Mouse (Mus musculus) mouse embryonic stem cell (cell line): ENCODE data around the gene Hnrnpl.

Source experiments
- in situ Hi-C, 2 experiments: fragments of 300-500 bp; cut with MboI; formaldehyde crosslinking; loops; 1 replicate in 1 of 2; 3 replicates in 1 of 2; pipeline ENCODE4 v1.14.3; 2019 to 2020; ENCODE audit warnings: low sequenced_read_pairs in 2 of 2, low pct_unique_long_range_greater_than_20kb in 1 of 2, mixed read lengths in 1 of 2; ENCODE audit not compliant: unreplicated experiment in 1 of 2

The Hnrnpl gene

DNA sequence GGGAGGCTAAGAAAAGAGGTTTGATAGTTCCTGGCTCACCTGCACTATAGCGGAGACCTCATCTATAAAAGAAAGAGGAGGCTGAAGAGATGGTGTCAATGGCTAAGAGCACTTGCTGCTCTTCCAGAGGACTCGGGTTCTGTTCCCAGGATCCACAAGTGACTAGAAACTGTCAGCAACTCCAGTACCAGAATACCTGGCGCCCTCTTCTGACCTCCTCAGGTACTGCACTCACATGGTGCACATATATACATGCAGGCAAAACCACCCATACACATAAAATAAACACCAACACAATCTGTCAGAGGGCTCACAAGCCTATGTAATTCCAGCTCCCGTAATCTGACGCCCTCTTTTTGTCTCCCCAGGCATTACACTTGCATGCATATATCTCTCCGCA lies 52.6 kb downstream of the Hnrnpl start:
- in situ Hi-C loops = no loop called here

DNA sequence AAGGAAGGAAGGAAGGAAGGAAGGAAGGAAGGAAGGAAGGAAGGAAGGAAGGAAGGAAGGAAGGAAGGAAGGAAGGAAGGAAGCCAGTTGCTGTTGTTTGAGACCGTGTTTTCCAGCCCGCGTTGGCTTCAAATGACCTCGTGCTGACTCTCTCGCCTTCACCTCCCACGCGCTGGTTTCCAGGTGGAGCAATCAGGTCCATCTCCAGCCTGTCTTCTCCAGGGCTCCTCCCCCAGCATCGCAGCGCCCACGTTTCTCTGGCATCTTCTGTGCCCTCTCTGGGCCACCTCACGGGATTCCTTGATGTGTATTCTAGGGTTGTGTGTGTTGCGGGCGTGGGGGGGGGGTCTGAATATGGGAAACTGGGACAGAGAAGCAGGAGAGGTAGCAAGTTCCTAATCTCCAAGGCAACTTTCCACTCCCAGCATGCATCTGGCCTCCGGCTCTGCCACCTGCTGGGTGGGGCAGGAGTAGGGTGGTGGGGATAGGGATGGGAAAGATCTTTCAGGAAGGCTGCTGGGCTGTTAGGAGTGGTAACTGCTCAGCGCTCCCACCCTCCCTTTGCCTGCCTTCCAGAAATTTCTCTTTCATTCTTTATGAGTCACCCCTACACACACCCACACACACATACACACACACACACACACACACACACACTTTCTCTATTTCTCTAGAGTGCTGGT lies 54.6 kb downstream of the Hnrnpl start:
- in situ Hi-C loops = no loop called here

DNA sequence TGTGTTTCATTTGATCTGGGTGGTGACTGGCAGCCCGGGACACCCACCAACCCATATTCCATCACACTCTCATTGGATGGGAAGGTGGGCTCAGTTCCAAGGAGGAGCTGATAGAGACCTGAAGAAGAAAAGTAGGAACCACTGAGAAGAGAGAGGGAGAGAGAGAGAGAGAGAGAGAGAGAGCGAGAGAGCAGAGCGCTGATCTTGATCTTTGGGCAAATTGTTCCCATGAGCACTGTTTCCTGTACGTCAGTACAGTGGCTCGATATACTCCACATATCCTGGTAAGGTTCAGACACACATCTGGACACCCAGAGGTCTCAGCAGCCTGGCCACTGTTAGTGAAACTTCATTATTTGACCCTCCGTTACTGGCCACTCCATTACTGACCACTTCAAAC lies 55.2 kb downstream of the Hnrnpl start, which contains the start of gene Lgals7:
Lgals7 (plus strand) TSS at position 314 of the 400 bp plus-strand sequence.
- in situ Hi-C loops = no loop called here

DNA sequence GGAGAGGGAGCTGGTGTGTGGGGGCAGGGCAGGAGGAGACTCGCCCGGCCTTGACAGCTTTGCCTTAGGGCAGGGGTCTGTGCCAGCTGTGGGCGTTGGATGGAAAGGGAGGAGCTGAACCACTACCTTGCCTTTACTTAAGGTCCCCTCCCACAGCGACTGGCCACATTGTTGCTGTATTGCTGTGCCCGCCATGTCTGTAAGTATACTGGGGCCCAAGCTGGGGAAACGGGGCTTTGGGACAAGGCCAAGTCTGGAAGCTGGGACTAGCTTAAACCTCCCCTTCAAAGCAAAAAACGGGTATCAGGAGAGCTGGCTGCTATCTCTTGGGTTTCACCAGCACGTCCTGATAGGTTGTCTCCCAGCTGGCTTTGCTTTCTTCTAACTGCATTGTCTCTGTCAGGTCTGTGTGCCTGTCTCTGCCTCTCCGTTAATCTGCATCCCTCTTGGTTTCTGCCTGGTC lies 56.0 kb downstream of the Hnrnpl start:
- in situ Hi-C loops = no loop called here

DNA sequence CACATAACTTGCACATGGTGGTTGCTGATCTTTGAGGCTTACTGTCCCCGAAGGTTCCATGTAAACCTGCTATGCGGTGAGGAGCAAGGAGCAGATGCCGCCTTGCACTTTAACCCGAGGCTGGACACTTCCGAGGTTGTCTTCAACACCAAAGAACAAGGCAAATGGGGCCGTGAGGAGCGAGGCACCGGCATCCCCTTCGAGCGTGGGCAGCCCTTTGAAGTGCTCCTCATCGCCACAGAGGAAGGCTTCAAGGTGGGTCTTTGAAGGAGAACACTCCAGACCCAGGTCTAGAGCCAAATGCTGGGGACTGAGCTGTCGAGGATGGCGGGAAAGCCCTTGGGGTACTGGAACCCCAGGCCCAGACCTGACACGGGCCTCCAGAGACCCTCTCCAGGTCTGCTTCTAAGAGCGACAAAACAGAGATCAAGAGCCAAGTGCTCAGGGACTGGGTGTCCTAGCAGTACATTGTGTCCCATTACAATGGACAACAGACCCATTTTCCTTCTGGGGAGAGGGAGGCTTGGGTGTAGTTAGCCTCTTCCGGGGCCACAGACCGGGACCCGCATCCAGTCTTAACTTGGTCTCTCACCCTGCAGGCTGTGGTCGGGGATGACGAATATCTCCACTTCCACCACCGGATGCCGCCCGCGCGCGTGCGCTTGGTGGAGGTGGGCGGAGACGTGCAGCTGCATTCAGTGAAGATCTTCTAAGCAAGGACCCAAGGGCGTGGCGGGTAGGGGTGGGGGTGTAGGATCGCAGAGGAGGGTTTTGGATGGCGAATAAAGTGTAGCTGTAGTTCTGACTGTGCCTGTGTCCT lies 57.4 kb downstream of the Hnrnpl start:
- in situ Hi-C loops = loop anchor here in 1 of 2 experiments (5.0 kb wide), 1 partner anchor 73 kb away; no protein-coding TSS in a partner anchor

DNA sequence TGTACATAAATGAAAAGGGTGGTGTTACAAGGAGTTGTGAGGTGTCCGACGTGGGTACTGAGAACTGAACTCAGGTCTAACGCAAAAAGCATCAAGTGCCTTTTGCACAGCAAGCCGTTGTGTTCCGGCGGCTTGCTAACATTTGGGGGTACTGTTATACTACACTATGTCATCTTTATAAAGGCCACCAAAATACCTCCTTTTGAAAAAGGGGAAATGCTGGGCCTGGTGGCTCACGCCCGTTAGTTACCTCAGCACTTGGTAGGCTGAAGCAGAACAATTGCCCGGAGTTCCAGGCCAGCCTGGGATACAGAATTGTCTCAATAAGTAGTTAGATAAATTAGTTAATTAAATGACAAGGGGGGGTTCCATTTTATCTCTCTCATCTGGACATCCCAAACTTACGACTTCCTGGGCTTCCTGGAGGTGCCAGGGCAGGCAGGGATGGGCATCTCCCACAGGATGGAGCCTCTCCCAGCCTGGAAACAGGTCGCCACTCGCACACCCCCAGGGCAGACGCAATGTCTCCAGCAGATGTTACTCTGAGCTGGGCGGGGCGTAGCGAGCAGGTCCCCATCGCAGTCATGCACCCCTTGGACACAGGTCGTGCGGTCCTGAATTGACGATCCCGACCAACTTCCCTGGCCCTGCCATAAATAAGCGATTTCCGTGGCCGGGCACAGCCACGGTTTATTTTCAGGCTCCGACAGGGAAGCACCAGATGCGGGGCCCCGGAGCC lies 58.6 kb downstream of the Hnrnpl start:
- in situ Hi-C loops = loop anchor here in 1 of 2 experiments (5.0 kb wide), 1 partner anchor 75 kb away; no protein-coding TSS in a partner anchor

DNA sequence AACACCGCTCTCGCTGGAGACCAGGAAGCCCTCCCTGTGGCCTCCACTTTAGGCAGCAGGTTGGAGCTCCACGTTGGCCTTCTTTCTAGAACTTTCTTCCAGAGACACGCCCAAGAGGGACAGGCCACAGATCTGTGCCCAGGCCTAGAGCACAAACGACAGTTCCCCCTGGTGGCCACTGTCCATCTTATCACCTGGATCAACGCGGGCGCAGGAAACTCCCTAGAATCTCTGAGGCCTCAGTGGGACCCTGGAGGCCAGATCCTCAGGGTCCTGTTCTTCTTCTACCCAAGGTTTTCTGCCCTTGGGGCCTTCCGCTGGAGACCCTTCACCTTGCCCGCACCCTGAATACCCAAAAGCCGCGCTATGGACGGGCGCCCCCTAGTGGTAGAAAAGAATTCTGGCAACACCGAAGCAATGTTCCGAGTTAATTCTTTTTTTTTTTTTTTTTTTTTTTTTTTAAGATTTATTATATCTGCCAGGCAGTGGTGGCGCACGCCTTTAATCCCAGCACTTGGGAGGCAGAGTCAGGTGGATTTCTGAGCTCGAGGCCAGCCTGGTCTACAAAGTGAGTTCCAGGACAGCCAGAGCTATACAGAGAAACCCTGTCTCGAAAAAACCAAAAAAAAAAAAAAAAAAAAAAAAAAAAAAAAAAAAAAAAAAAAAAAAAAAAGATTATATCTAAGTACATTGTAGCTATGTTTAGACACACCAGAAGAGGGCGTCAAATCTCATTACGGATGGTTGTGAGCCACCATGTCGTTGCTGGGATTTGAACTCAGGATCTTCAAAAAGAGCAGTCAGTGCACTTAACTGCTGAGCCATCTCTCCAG lies 59.4 kb downstream of the Hnrnpl start:
- in situ Hi-C loops = loop anchor here in 1 of 2 experiments (5.0 kb wide), 1 partner anchor 75 kb away; no protein-coding TSS in a partner anchor

DNA sequence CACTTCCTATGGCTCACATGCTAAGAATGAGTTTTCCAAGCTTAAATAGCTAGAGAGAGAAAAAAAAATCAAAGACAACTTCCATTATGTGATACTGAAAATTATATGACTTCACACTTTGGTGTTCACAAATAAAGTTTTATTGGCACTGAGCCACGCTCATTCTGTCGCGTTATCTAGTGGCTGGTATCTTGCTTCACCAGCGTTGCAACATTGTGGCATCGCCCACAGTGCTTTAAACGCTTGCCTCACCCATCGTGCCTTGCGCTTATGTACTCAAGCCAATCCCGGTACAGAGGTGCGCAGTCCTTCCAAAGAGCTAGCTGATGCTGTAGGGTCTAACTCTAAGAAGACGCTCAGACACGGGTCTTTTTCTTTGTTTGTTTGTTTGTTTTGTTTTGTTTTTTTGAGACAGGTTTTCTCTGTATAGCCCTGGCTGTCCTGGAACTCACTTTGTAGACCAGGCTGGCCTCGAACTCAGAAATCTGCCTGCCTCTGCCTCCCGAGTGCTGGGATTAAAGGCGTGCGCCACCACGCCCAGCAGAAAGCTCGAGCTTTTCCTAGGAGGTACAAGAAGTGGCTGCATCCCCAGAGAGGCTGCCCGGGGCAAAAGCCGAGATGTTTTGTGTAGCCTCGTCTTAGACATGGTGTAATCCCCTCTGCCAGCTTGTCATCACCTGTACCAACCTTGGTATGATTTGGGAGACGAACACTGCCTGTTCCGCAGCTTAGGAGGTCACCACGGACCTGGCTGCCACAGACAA lies 62.7 kb downstream of the Hnrnpl start:
- in situ Hi-C loops = no loop called here
